Mouse (Mus musculus) midbrain, postnatal 0 days (tissue): ENCODE data around the gene 1700113H08Rik. TPM values are rescaled to one million over a fixed set of nuclear protein-coding genes. Genes with fewer than 3 reads are reported as not detected.

Experiments
- ATAC-seq: fragments of 200-750 bp; cut with Nextera tagmentation; 2 replicates; pipeline ENCODE4 v1.8.0; 2017; ENCODE audit warnings: moderate number of reproducible peaks, mild to moderate bottlenecking, moderate TSS enrichment, moderate library complexity; ENCODE audit not compliant: low FRiP score
- DNase-seq: peaks from one replicate; pipeline ENCODE4 v3.0.0-alpha.2; 2015; ENCODE audit warnings: low spot score
- H3K27ac ChIP-seq: fragments of 300-500 bp; sonication (generic); 2 replicates; pipeline ENCODE4 v1.5.1; 2014; ENCODE audit warnings: low read depth, mild to moderate bottlenecking, low read length, mixed read lengths
- H3K27me3 ChIP-seq: fragments of 300-500 bp; sonication (generic); 2 replicates; pipeline ENCODE4 v1.6.1; 2014; ENCODE audit warnings: low read length, control low read depth, mixed read lengths; ENCODE audit not compliant: insufficient read depth
- H3K36me3 ChIP-seq: fragments of 300-500 bp; sonication (generic); 2 replicates; pipeline ENCODE4 v1.6.1; 2014; ENCODE audit warnings: low read length, control low read depth, mixed read lengths; ENCODE audit not compliant: insufficient read depth
- H3K4me1 ChIP-seq: fragments of 300-500 bp; sonication (generic); 2 replicates; pipeline ENCODE4 v1.6.1; 2014; ENCODE audit warnings: mild to moderate bottlenecking, control low read depth, antibody characterized with exemption, low read length, mixed read lengths; ENCODE audit not compliant: insufficient read depth
- H3K4me2 ChIP-seq: fragments of 300-500 bp; sonication (generic); 2 replicates; pipeline ENCODE4 v1.6.1; 2014; ENCODE audit warnings: low read depth, mild to moderate bottlenecking, low read length, mixed read lengths; ENCODE audit not compliant: poor library complexity, severe bottlenecking
- H3K4me3 ChIP-seq: fragments of 300-500 bp; sonication (generic); 2 replicates; pipeline ENCODE4 v1.5.1; 2014; ENCODE audit warnings: low read depth, mild to moderate bottlenecking, low read length, moderate library complexity
- H3K9ac ChIP-seq: fragments of 300-500 bp; sonication (generic); replicated peaks from 2 replicates; pipeline ENCODE4 v1.6.1; 2014; ENCODE audit warnings: mild to moderate bottlenecking, low read length, moderate library complexity, mixed read lengths; ENCODE audit not compliant: poor library complexity, severe bottlenecking
- H3K9me3 ChIP-seq: fragments of 300-500 bp; sonication (generic); 2 replicates; pipeline ENCODE4 v1.6.1; 2016; ENCODE audit warnings: low read length, control low read depth
- CTCF ChIP-seq: IDR thresholded peaks from 2 replicates; pipeline ENCODE4 v1.5.1; 2016; ENCODE audit warnings: antibody characterized with exemption, mild to moderate bottlenecking
- WGBS: fragments of 180-500 bp; shearing (Covaris S2); extraction: QIAGEN DNeasy Blood & Tissue Kit; methylation state at CpG from one replicate; pipeline ENCODE4 v1.1.7; 2014; 5-methylcytosine and 5-hydroxymethylcytosine counted together
- polyA plus RNA-seq: library from polyadenylated mRNA; unstranded; fragments of >200 nt; fragmentation: Nextera tagmentation; extraction: Ambion mirVana; gene quantifications from 2 replicates; pipeline ENCODE4 v1.2.1, GENCODE M21; 2015
- total RNA-seq: library from RNA; depleted of rRNA; stranded (reverse); fragments of >200 nt; gene quantifications from 2 replicates; pipeline ENCODE4 v1.2.3, GENCODE M21; 2014

1700113H08Rik gene
- total and polyA plus RNA-seq, 2 experiments from 2014 or later: 0.27 TPM; not detected in 1

DNA sequence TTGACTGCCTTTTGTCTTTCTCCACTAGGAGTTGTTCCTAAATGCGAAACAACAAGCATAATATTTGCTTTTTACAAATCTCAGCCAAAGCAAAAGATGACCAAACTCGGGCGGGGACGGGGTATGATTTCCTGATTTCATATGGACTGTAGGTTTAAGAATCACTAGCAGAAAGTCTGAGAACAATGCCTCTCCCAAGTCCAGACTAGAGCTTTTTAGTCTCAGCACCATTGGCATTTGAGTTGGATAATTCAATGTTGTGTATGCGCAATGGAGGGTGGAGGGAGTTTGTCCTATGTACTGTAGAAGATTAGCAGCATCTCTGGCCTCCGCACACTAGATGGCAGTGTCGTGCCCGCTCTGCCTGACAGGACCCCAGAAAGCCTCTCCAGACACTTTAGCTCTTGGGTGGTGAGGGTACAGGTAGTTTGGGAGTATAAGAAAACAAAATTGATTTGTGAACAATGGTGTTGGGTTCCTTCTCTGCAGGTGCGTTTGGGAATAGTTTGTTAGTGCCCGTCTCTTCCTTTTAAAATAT lies 10.8 kb upstream of the 1700113H08Rik start:
- ATAC-seq (no peak), DNase-seq (no peak)
- no peak overlapping the region for H3K9ac ChIP-seq

GRCm38 (mm10) chr10:87049179-87049578 lies 8.7 kb upstream of the 1700113H08Rik start:
- Histone ChIP-seq H3K27me3 (no peaks in the 10 kb centered on the region), H3K27ac (no peak overlapping the region), H3K4me3 (no peak overlapping the region), H3K9ac (no peak overlapping the region), H3K9me3 (no peaks in the 10 kb centered on the region), H3K4me2 (no peak overlapping the region), H3K4me1 (no peaks in the 10 kb centered on the region), H3K36me3 (no peaks in the 10 kb centered on the region)
- DNase-seq (no peak), ATAC-seq (no peak)
- 87% methylated on average over 3 of the region's 3 CpGs for WGBS
- TF ChIP-seq CTCF: no peak

More for the DNA sequence above, 10.8 kb upstream of the 1700113H08Rik start:
- Histone ChIP-seq H3K27ac (no peak overlapping the region), H3K9me3 (no peaks in the 10 kb centered on the region), H3K4me1 (no peaks in the 10 kb centered on the region), H3K4me2 (no peak overlapping the region), H3K36me3 (no peaks in the 10 kb centered on the region), H3K27me3 (no peaks in the 10 kb centered on the region), H3K4me3 (no peak overlapping the region)
- WGBS: 84% methylated on average over 10 of the region's 10 CpGs
- TF ChIP-seq CTCF: peak; percentile 33

DNA sequence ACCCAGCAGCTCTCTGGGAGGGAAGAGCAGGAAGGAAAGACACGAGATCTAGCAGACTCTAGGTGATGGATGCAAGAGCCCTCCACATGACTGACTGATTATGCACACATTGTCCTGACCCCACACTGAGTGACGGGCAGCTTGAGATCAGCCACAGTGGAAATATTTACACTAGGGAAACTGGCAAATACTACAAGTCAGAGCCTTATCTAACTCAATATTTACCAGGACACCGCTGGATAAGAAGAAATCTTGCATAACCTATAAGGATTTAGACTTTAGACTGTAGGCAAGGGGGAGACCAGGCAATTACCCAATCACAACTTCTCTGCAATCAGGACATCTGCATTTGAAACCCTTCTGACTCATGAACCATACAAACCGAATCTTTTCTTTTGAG lies 6.1 kb upstream of the 1700113H08Rik start:
- DNase-seq: no peak
- no peaks in the 10 kb centered on the region for H3K4me1 ChIP-seq
- WGBS: 70% methylated on average over 4 of the region's 4 CpGs
- no peak for TF ChIP-seq CTCF
- no peak for ATAC-seq
- H3K36me3 ChIP-seq: no peaks in the 10 kb centered on the region
- H3K27me3 ChIP-seq: no peaks in the 10 kb centered on the region
- H3K9me3 ChIP-seq: no peaks in the 10 kb centered on the region
- no peak overlapping the region for H3K4me2 ChIP-seq
- no peak overlapping the region for H3K9ac ChIP-seq
- H3K27ac ChIP-seq: no peak overlapping the region
- H3K4me3 ChIP-seq: no peak overlapping the region

DNA sequence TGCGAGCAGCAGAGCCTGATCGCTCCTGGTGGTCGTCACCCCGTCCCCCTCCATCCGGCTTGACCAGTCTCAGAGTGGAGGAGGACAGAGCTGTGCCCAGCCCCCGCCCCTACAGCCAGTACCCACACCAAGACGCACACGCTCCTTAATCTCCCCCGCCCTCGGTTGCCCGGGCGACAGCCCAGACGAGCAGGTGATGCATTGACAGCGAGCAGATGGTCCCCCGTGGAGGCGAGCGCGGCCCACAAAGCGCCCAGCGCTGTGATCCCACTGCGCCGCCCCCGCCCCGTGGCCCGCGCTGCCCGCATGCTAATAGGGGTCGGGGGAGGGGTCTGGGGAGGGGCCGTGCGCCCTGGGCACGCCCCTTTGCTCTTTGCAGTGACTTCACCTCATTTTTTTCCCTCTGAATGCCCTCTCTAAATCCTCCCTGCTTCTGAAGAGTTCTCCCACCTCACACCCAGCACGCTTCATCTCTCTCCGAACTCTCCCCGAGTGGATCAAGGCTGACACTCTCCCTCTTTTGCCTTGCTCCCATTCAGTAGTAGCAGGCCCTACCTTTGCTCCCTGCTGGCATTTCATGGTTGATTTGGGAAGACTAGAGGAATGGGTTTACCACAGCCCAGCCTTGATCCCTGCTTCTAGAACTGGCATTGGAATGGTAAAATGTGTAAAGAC lies 543 bp downstream of the 1700113H08Rik start:
- Histone ChIP-seq H3K27ac (peak overlapping the region; percentile 76), H3K36me3 (no peaks in the 10 kb centered on the region), H3K9me3 (no peaks in the 10 kb centered on the region), H3K4me2 (peak overlapping the region; percentile 84), H3K27me3 (no peaks in the 10 kb centered on the region), H3K4me3 (peak overlapping the region; percentile 48), H3K9ac (peak overlapping the region; percentile 71), H3K4me1 (no peaks in the 10 kb centered on the region)
- ATAC-seq: peak; percentile 95
- no peak for TF ChIP-seq CTCF
- peak; percentile 88 for DNase-seq
- WGBS: 2% methylated on average over 15 of the region's 34 CpGs

GRCm38 (mm10) chr10:87058926-87059325 lies 1.1 kb downstream of the 1700113H08Rik start:
- H3K9me3 ChIP-seq: no peaks in the 10 kb centered on the region
- H3K27me3 ChIP-seq: no peaks in the 10 kb centered on the region
- peak; percentile 18 for DNase-seq
- peak overlapping the region; percentile 84 for H3K4me2 ChIP-seq
- 7% methylated on average over 8 of the region's 9 CpGs for whole genome bisulfite sequencing
- H3K27ac ChIP-seq: no peak overlapping the region
- no peaks in the 10 kb centered on the region for H3K36me3 ChIP-seq
- H3K4me1 ChIP-seq: no peaks in the 10 kb centered on the region
- ATAC-seq: peak; percentile 18
- H3K4me3 ChIP-seq: peak overlapping the region; percentile 48
- no peak for TF ChIP-seq CTCF
- H3K9ac ChIP-seq: peak overlapping the region; percentile 71

- H3K4me3 ChIP-seq: no peak overlapping the region
- no peak for TF ChIP-seq CTCF
These were observed 1.6 kb downstream of the 1700113H08Rik start for GRCm38 (mm10) chr10:87059447-87059846.

More at GRCm38 (mm10) chr10:87059447-87059846, 1.6 kb downstream of the 1700113H08Rik start:
- DNase-seq (no peak), ATAC-seq (no peak)
- Histone ChIP-seq H3K27me3 (no peaks in the 10 kb centered on the region), H3K4me2 (no peak overlapping the region), H3K9me3 (no peaks in the 10 kb centered on the region), H3K36me3 (no peaks in the 10 kb centered on the region), H3K27ac (no peak overlapping the region), H3K4me1 (no peaks in the 10 kb centered on the region), H3K9ac (no peak overlapping the region)
- WGBS: 36% methylated on average over 6 of the region's 6 CpGs
